Mouse (Mus musculus) limb, embryonic 14.5 days (tissue): ENCODE results near the gene Cwc25. TPM values are rescaled to one million over a fixed set of nuclear protein-coding genes. Genes with fewer than 3 reads are reported as not detected.

Experiments
- ATAC-seq: fragments of 200-750 bp; cut with Nextera tagmentation; 2 replicates; pipeline ENCODE4 v1.8.0; 2017; ENCODE audit warnings: low read depth, moderate number of reproducible peaks, moderate TSS enrichment; ENCODE audit not compliant: low FRiP score
- DNase-seq: peaks from one replicate; pipeline ENCODE4 v3.0.0-alpha.2; 2015; ENCODE audit warnings: low spot score
- H3K27ac ChIP-seq: fragments of 300-500 bp; sonication (generic); replicated peaks from 2 replicates; pipeline ENCODE4 v1.5.1; 2014; ENCODE audit warnings: low read depth, mild to moderate bottlenecking, low read length, moderate library complexity, mixed read lengths
- H3K27me3 ChIP-seq: fragments of 300-500 bp; sonication (generic); 2 replicates; pipeline ENCODE4 v1.6.1; 2014; ENCODE audit warnings: low read length, mixed read lengths; ENCODE audit not compliant: control insufficient read depth, insufficient read depth
- H3K36me3 ChIP-seq: fragments of 300-500 bp; sonication (generic); 2 replicates; pipeline ENCODE4 v1.6.1; 2014; ENCODE audit warnings: mild to moderate bottlenecking, low read length, moderate library complexity, mixed read lengths; ENCODE audit not compliant: control insufficient read depth, insufficient read depth
- H3K4me1 ChIP-seq: fragments of 300-500 bp; sonication (generic); 2 replicates; pipeline ENCODE4 v1.6.1; 2014; ENCODE audit warnings: antibody characterized with exemption, low read length, mixed read lengths; ENCODE audit not compliant: control insufficient read depth, insufficient read depth
- H3K4me2 ChIP-seq: fragments of 300-500 bp; sonication (generic); replicated peaks from 2 replicates; pipeline ENCODE4 v1.6.1; 2014; ENCODE audit warnings: low read depth, mild to moderate bottlenecking, low read length, moderate library complexity; ENCODE audit not compliant: severe bottlenecking
- H3K4me3 ChIP-seq: fragments of 300-500 bp; sonication (generic); replicated peaks from 2 replicates; pipeline ENCODE4 v1.5.1; 2014; ENCODE audit warnings: low read length
- H3K9ac ChIP-seq: fragments of 300-500 bp; sonication (generic); 2 replicates; pipeline ENCODE4 v1.6.1; 2014; ENCODE audit warnings: mild to moderate bottlenecking, low read depth, low read length, moderate library complexity; ENCODE audit not compliant: severe bottlenecking
- H3K9me3 ChIP-seq: fragments of 300-500 bp; sonication (generic); 2 replicates; pipeline ENCODE4 v1.6.1; 2016; ENCODE audit warnings: low read length; ENCODE audit not compliant: control insufficient read depth
- POLR2A ChIP-seq: fragments of 200-500 bp; IDR thresholded peaks from 2 replicates; pipeline ENCODE4 v1.8.0; 2012; ENCODE audit warnings: inconsistent platforms, mild to moderate bottlenecking, moderate library complexity, borderline replicate concordance; ENCODE audit not compliant: insufficient read depth, insufficient read length; ENCODE audit errors: extremely low read depth
- WGBS: fragments of 180-500 bp; shearing (Covaris S2); extraction: QIAGEN DNeasy Blood & Tissue Kit; methylation state at CpG from one replicate; pipeline ENCODE4 v1.1.7; 2014; 5-methylcytosine and 5-hydroxymethylcytosine counted together
- polyA plus RNA-seq, 2 experiments: library from polyadenylated mRNA; depleted of rRNA in 1 of 2; stranded (reverse) in 1 of 2; unstranded in 1 of 2; fragments of >200 nt; fragmentation: Nextera tagmentation in 1 of 2; extraction: Ambion mirVana in 1 of 2; gene quantifications; 2 replicates each; pipeline versions ENCODE4 v1.2.1 to v1.2.3; 2012 to 2014

Cwc25 gene
- polyA plus RNA-seq, 2 experiments: 11.6 to 20.6 TPM

- no peak overlapping the region for H3K4me2 ChIP-seq
- H3K27me3 ChIP-seq: no peaks in the 10 kb centered on the region
- ATAC-seq (0 out of 2 replicates have a peak, but pooled peaks have one; percentile 11), DNase-seq (no peak)
- H3K9me3 ChIP-seq: no peaks in the 10 kb centered on the region
- no peak overlapping the region for H3K9ac ChIP-seq
- H3K4me3 ChIP-seq: no peak overlapping the region
- 52% methylated on average over 2 of the region's 2 CpGs for WGBS
- TF ChIP-seq POLR2A: no peak
- H3K36me3 ChIP-seq: peaks cover 48% of the 10 kb centered on the region
- H3K4me1 ChIP-seq: peaks cover 8% of the 10 kb centered on the region
- no peak overlapping the region for H3K27ac ChIP-seq
Observed at GRCm38 (mm10) chr11:97777129-97777529, 10.8 kb upstream of the Cwc25 start.

GRCm38 (mm10) chr11:97776497-97777128 is 10.3 kb upstream of the Cwc25 start:
- Histone ChIP-seq H3K9ac (no peak overlapping the region), H3K9me3 (no peaks in the 10 kb centered on the region), H3K36me3 (peaks cover 48% of the 10 kb centered on the region), H3K4me2 (no peak overlapping the region), H3K27me3 (no peaks in the 10 kb centered on the region), H3K4me3 (no peak overlapping the region), H3K4me1 (peaks cover 8% of the 10 kb centered on the region), H3K27ac (no peak overlapping the region)
- DNase-seq: no peak
- no peak for TF ChIP-seq POLR2A
- 0 out of 2 replicates have a peak, but pooled peaks have one; percentile 12 for ATAC-seq
- WGBS: 63% methylated on average over 5 of the region's 5 CpGs

DNA sequence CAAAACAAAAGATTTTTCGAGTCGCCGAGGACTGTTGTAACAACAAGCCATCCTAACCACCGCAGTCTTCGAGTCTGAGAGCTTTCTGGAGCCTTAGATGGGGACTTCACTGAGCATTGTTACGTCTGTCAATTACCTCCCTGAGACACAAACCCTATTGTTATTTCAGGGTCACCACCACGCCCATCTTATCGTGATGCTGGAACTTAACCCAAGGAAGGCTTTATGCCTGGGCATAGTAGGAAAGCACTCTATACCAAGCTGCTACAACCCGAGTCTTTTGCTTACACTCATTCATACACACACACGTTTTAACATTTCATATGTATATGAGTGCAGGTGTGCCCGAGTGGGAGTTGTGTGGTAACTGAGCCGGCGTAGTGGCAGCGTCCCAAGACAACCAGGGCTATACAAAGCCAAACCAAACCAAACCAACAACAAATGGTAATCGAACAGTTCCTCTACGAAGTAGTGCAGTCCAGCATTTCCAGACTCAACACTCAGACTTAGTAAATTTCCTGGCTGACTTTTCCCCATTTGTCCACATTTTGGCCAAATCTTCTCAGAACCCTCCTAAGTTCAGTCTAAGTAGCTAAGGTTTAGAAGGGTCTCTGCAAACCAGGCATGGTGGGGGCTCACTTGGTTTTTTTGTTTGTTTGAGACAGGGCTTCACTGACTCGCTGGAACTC is 9.6 kb upstream of the Cwc25 start, which contains the start of gene 1700001P01Rik:
1700001P01Rik (minus strand) TSS at position 111 of the 689 bp plus-strand sequence.
- no peak for TF ChIP-seq POLR2A
- H3K9ac ChIP-seq: no peak within 1 kb of the TSS
- no peaks in the 10 kb centered on the region for H3K27me3 ChIP-seq
- H3K4me3 ChIP-seq: no peak within 1 kb of the TSS
- H3K4me2 ChIP-seq: no peak within 1 kb of the TSS
- WGBS: 60% methylated on average over 17 of the region's 17 CpGs
- no peaks in the 10 kb centered on the region for H3K9me3 ChIP-seq
- no peak within 1 kb of the TSS for H3K27ac ChIP-seq
- peaks cover 8% of the 10 kb centered on the region for H3K4me1 ChIP-seq
- peaks cover 44% of the 10 kb centered on the region for H3K36me3 ChIP-seq
- no peak for ATAC-seq
- DNase-seq: no peak

GRCm38 (mm10) chr11:97775186-97775585 is 8.8 kb upstream of the Cwc25 start:
- no peak overlapping the region for H3K27ac ChIP-seq
- no peak for DNase-seq
- H3K27me3 ChIP-seq: no peaks in the 10 kb centered on the region
- 77% methylated on average over 13 of the region's 13 CpGs for WGBS
- no peaks in the 10 kb centered on the region for H3K9me3 ChIP-seq
- no peak overlapping the region for H3K4me2 ChIP-seq
- H3K9ac ChIP-seq: no peak overlapping the region
- peaks cover 36% of the 10 kb centered on the region for H3K36me3 ChIP-seq
- peaks cover under 1% of the 10 kb centered on the region; the same call in 1 of the 2 replicates for H3K4me1 ChIP-seq
- H3K4me3 ChIP-seq: no peak overlapping the region
- no peak for TF ChIP-seq POLR2A
- no peak; the same call in 1 of the 2 replicates for ATAC-seq

DNA sequence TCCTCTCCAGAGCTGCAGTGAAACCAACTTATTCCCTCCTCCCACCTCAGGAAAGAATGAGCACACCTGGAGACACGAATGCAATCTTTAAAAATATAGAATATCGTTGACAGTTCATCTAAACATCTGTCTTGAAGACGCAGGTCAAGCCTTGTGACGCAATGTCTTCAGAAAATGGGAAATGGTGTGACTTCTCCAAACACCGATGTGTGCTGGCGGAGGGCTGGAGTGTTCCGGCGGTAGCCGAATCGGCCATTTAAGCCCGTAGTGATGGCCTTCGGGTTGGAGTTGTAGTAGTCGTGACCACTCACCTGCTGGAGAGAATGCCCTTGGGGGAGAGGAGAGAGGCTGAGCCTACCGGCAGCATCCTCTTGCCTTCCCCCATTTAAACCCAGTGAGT is 5.1 kb upstream of the Cwc25 start:
- Histone ChIP-seq H3K9ac (no peak overlapping the region), H3K27me3 (no peaks in the 10 kb centered on the region), H3K27ac (no peak overlapping the region), H3K4me3 (no peak overlapping the region), H3K4me2 (no peak overlapping the region), H3K4me1 (no peaks in the 10 kb centered on the region), H3K9me3 (no peaks in the 10 kb centered on the region), H3K36me3 (no peaks in the 10 kb centered on the region)
- no peak for ATAC-seq
- TF ChIP-seq POLR2A: no peak
- no peak for DNase-seq
- WGBS: 85% methylated on average over 14 of the region's 14 CpGs
